Mouse (Mus musculus): ENCODE measurements at regions not wholly inside any gene's neighbourhood (a gene's known extent, or its start where the extent isn't known, plus 50 kb on each side); places are given as distances from the start of the nearest gene placed in this dataset.

- Histone ChIP-seq H3K4me3 (ENCODE audit: low read depth, low read length) (no peak overlapping the region), H3K9me3 (ENCODE audit: control insufficient read depth, low read depth, low read length) (no peaks in the 10 kb centered on the region), H3K9ac (replicated peaks; ENCODE audit: low read depth, low read length) (no peak overlapping the region), H3K27ac (ENCODE audit: low read length) (no peak overlapping the region), H3K4me1 (ENCODE audit: control insufficient read depth, insufficient read depth, low read length) (peaks cover 7% of the 10 kb centered on the region; the same call in 1 of the 2 replicates), H3K36me3 (ENCODE audit: control insufficient read depth, insufficient read depth, low read length) (no peaks in the 10 kb centered on the region), H3K27me3 (ENCODE audit: control insufficient read depth, insufficient read depth, low read length) (no peaks in the 10 kb centered on the region), H3K4me2 (replicated peaks; ENCODE audit: low read depth, low read length) (no peak overlapping the region)
- ATAC-seq (ENCODE audit: insufficient number of reproducible peaks, insufficient read depth, low FRiP score, low read depth): no peak
- WGBS: 74% methylated on average over 3 of the region's 3 CpGs
Measured at GRCm38 (mm10) chr3:79996803-79997202, 112.5 kb downstream of the Fam198b start.

- 82% methylated on average over 6 of the region's 6 CpGs for WGBS
- Histone ChIP-seq H3K4me3 (ENCODE audit: low read depth, low read length) (no peak overlapping the region), H3K27ac (ENCODE audit: low read length) (no peak overlapping the region), H3K4me1 (ENCODE audit: control insufficient read depth, insufficient read depth, low read length) (0 out of 2 replicates have a peak, but pooled peaks cover 2% of the 10 kb centered on the region), H3K27me3 (ENCODE audit: control insufficient read depth, insufficient read depth, low read length) (no peaks in the 10 kb centered on the region), H3K9me3 (ENCODE audit: control insufficient read depth, low read depth, low read length) (no peaks in the 10 kb centered on the region), H3K36me3 (ENCODE audit: control insufficient read depth, insufficient read depth, low read length) (no peaks in the 10 kb centered on the region), H3K4me2 (replicated peaks; ENCODE audit: low read depth, low read length) (no peak overlapping the region), H3K9ac (replicated peaks; ENCODE audit: low read depth, low read length) (no peak overlapping the region)
- no peak for ATAC-seq (ENCODE audit: insufficient number of reproducible peaks, insufficient read depth, low FRiP score, low read depth)
Measured at GRCm38 (mm10) chr3:80002335-80002734, 118.0 kb downstream of the Fam198b start.

- 51% methylated on average over 5 of the region's 5 CpGs for WGBS
- Histone ChIP-seq H3K27me3 (ENCODE audit: control insufficient read depth, insufficient read depth, low read length) (no peaks in the 10 kb centered on the region), H3K9me3 (ENCODE audit: control insufficient read depth, low read depth, low read length) (no peaks in the 10 kb centered on the region), H3K27ac (ENCODE audit: low read length) (no peak overlapping the region), H3K4me2 (replicated peaks; ENCODE audit: low read depth, low read length) (no peak overlapping the region), H3K9ac (replicated peaks; ENCODE audit: low read depth, low read length) (no peak overlapping the region), H3K4me1 (ENCODE audit: control insufficient read depth, insufficient read depth, low read length) (0 out of 2 replicates have a peak, but pooled peaks cover 2% of the 10 kb centered on the region), H3K36me3 (ENCODE audit: control insufficient read depth, insufficient read depth, low read length) (no peaks in the 10 kb centered on the region), H3K4me3 (ENCODE audit: low read depth, low read length) (no peak overlapping the region)
- ATAC-seq (ENCODE audit: insufficient number of reproducible peaks, insufficient read depth, low FRiP score, low read depth): no peak
Measured at GRCm38 (mm10) chr3:80003300-80004090, 119.2 kb downstream of the Fam198b start.

- 81% methylated on average over 3 of the region's 3 CpGs for WGBS
- ATAC-seq (ENCODE audit: insufficient number of reproducible peaks, insufficient read depth, low FRiP score, low read depth): no peak
- no peak overlapping the region; the same call in 1 of the 2 replicates for H3K27ac ChIP-seq (ENCODE audit: low read length)
Measured at GRCm38 (mm10) chr3:80004556-80004955, 120.2 kb downstream of the Fam198b start.

GRCm38 (mm10) chr3:80004966-80005365 lies 120.6 kb downstream of the Fam198b start:
- Histone ChIP-seq H3K9ac (replicated peaks; ENCODE audit: low read depth, low read length) (no peak overlapping the region), H3K4me1 (ENCODE audit: control insufficient read depth, insufficient read depth, low read length) (0 out of 2 replicates have a peak, but pooled peaks cover 2% of the 10 kb centered on the region), H3K9me3 (ENCODE audit: control insufficient read depth, low read depth, low read length) (no peaks in the 10 kb centered on the region), H3K4me3 (ENCODE audit: low read depth, low read length) (no peak overlapping the region), H3K4me2 (replicated peaks; ENCODE audit: low read depth, low read length) (no peak overlapping the region), H3K27ac (ENCODE audit: low read length) (no peak overlapping the region), H3K36me3 (ENCODE audit: control insufficient read depth, insufficient read depth, low read length) (no peaks in the 10 kb centered on the region), H3K27me3 (ENCODE audit: control insufficient read depth, insufficient read depth, low read length) (no peaks in the 10 kb centered on the region)
- WGBS: 74% methylated on average over 3 of the region's 3 CpGs
- no peak for ATAC-seq (ENCODE audit: insufficient number of reproducible peaks, insufficient read depth, low FRiP score, low read depth)

More at GRCm38 (mm10) chr3:80004556-80004955, 120.2 kb downstream of the Fam198b start:
- Histone ChIP-seq H3K4me3 (ENCODE audit: low read depth, low read length) (no peak overlapping the region), H3K9me3 (ENCODE audit: control insufficient read depth, low read depth, low read length) (no peaks in the 10 kb centered on the region), H3K4me1 (ENCODE audit: control insufficient read depth, insufficient read depth, low read length) (0 out of 2 replicates have a peak, but pooled peaks cover 2% of the 10 kb centered on the region), H3K36me3 (ENCODE audit: control insufficient read depth, insufficient read depth, low read length) (no peaks in the 10 kb centered on the region), H3K9ac (replicated peaks; ENCODE audit: low read depth, low read length) (no peak overlapping the region), H3K27me3 (ENCODE audit: control insufficient read depth, insufficient read depth, low read length) (no peaks in the 10 kb centered on the region), H3K4me2 (replicated peaks; ENCODE audit: low read depth, low read length) (no peak overlapping the region)

- Histone ChIP-seq H3K36me3 (ENCODE audit: control insufficient read depth, insufficient read depth, low read length) (no peaks in the 10 kb centered on the region), H3K27me3 (ENCODE audit: control insufficient read depth, insufficient read depth, low read length) (no peaks in the 10 kb centered on the region), H3K9ac (replicated peaks; ENCODE audit: low read depth, low read length) (no peak overlapping the region), H3K4me1 (ENCODE audit: control insufficient read depth, insufficient read depth, low read length) (0 out of 2 replicates have a peak, but pooled peaks cover 2% of the 10 kb centered on the region), H3K9me3 (ENCODE audit: control insufficient read depth, low read depth, low read length) (no peaks in the 10 kb centered on the region), H3K27ac (ENCODE audit: low read length) (no peak overlapping the region), H3K4me3 (ENCODE audit: low read depth, low read length) (no peak overlapping the region), H3K4me2 (replicated peaks; ENCODE audit: low read depth, low read length) (no peak overlapping the region)
- no peak for ATAC-seq (ENCODE audit: insufficient number of reproducible peaks, insufficient read depth, low FRiP score, low read depth)
- 85% methylated on average over 5 of the region's 5 CpGs for WGBS
Measured at GRCm38 (mm10) chr3:80005371-80005770, 121.0 kb downstream of the Fam198b start.

GRCm38 (mm10) chr3:80006263-80006662 lies 121.9 kb downstream of the Fam198b start:
- no peak overlapping the region for H3K9ac ChIP-seq (replicated peaks; ENCODE audit: low read depth, low read length)
- no peaks in the 10 kb centered on the region for H3K27me3 ChIP-seq (ENCODE audit: control insufficient read depth, insufficient read depth, low read length)
- 71% methylated on average over 5 of the region's 5 CpGs for WGBS
- H3K27ac ChIP-seq (ENCODE audit: low read length): no peak overlapping the region
- no peak overlapping the region for H3K4me3 ChIP-seq (ENCODE audit: low read depth, low read length)
- H3K4me1 ChIP-seq (ENCODE audit: control insufficient read depth, insufficient read depth, low read length): 0 out of 2 replicates have a peak, but pooled peaks cover 2% of the 10 kb centered on the region
- no peaks in the 10 kb centered on the region for H3K9me3 ChIP-seq (ENCODE audit: control insufficient read depth, low read depth, low read length)
- H3K4me2 ChIP-seq (replicated peaks; ENCODE audit: low read depth, low read length): no peak overlapping the region
- ATAC-seq (ENCODE audit: insufficient number of reproducible peaks, insufficient read depth, low FRiP score, low read depth): no peak
- H3K36me3 ChIP-seq (ENCODE audit: control insufficient read depth, insufficient read depth, low read length): no peaks in the 10 kb centered on the region

GRCm38 (mm10) chr3:80007006-80007405 lies 122.7 kb downstream of the Fam198b start:
- Histone ChIP-seq H3K27ac (ENCODE audit: low read length) (no peak overlapping the region), H3K27me3 (ENCODE audit: control insufficient read depth, insufficient read depth, low read length) (no peaks in the 10 kb centered on the region), H3K4me3 (ENCODE audit: low read depth, low read length) (no peak overlapping the region), H3K36me3 (ENCODE audit: control insufficient read depth, insufficient read depth, low read length) (no peaks in the 10 kb centered on the region), H3K9me3 (ENCODE audit: control insufficient read depth, low read depth, low read length) (no peaks in the 10 kb centered on the region), H3K4me1 (ENCODE audit: control insufficient read depth, insufficient read depth, low read length) (0 out of 2 replicates have a peak, but pooled peaks cover 2% of the 10 kb centered on the region), H3K4me2 (replicated peaks; ENCODE audit: low read depth, low read length) (no peak overlapping the region), H3K9ac (replicated peaks; ENCODE audit: low read depth, low read length) (no peak overlapping the region)
- 82% methylated on average over 4 of the region's 4 CpGs for WGBS
- no peak for ATAC-seq (ENCODE audit: insufficient number of reproducible peaks, insufficient read depth, low FRiP score, low read depth)

All from stomach, embryonic 14.5 days (tissue).